Mouse (Mus musculus) testis, adult 2 months (tissue): ENCODE measurements at regions not wholly inside any gene's neighbourhood (a gene's known extent, or its start where the extent isn't known, plus 50 kb on each side); places are given as distances from the start of the nearest gene placed in this dataset.

Source experiments
- CTCF ChIP-seq: fragments of 200-500 bp; IDR thresholded peaks from 2 replicates; pipeline ENCODE4 v1.5.1; 2012; ENCODE audit warnings: low read depth, mild to moderate bottlenecking, inconsistent platforms, low read length, moderate library complexity; ENCODE audit not compliant: control insufficient read depth, insufficient read depth, insufficient replicate concordance
- POLR2A ChIP-seq: fragments of 200-500 bp; IDR thresholded peaks from 2 replicates; pipeline ENCODE4 v1.6.1; 2012; ENCODE audit warnings: low read depth, mild to moderate bottlenecking, inconsistent platforms, low read length, moderate library complexity; ENCODE audit not compliant: control insufficient read depth

DNA sequence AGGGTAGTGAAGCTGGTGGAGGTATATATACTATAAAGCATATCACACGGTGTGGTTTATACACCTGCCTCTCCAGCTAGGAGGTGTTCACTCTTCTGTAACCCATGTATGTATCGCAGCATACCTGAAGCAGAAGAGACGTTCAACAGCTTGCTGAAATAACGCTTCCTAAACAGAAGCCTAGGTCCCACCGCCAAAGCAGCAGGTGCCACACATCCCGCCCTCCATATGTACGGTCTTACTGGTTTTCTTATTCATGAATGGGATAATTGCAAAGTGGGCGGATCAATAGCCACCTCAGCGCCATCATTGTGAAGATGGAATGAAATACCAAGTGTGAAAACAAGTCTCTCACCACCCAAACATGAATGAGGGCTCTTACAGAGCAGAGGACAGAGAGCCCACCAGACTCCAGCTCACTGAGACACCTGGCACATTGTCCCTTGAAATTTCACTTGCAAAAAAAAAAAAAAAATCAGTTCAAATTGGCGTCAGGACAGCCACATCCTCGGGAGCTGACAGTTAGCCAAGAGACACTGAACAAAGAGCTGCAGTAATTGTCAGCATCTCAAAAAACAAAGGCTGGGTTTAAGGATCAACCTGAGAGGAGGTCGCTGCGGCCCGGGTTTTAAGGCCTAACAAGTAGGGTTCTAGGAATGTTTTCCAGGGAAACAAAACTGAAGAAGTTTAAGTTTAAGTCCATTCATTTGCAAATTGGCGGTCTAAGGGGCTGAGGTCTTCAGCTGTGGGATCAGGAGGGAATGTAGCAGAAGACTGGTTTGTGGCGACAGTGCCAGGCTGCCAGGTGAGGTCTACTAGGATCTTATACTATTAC, 264.5 kb downstream of the Gm49356 start:
- no peak for TF ChIP-seq CTCF
- no peak for TF ChIP-seq POLR2A
